Mouse (Mus musculus): ENCODE results near the gene Hoxb5.

The Hoxb5 gene

GRCm38 (mm10) chr11:96287411-96287810 is 15.7 kb upstream of the Hoxb5 start:
- in situ Hi-C loops (cut with MboI, MseI) = no loop called here

- in situ Hi-C loops (cut with MboI, MseI) = no loop called here
These were observed 14.5 kb upstream of the Hoxb5 start for GRCm38 (mm10) chr11:96288455-96289221.

- in situ Hi-C loops (cut with MboI, MseI) = no loop called here
These were observed 13.8 kb upstream of the Hoxb5 start for GRCm38 (mm10) chr11:96289293-96289692.

GRCm38 (mm10) chr11:96289837-96290236 is 13.3 kb upstream of the Hoxb5 start:
- in situ Hi-C loops (cut with MboI, MseI) = loop anchor here (10.0 kb wide), 1 partner anchor 575 kb away; no protein-coding TSS in a partner anchor

- in situ Hi-C loops (cut with MboI, MseI) = loop anchor here (10.0 kb wide), 1 partner anchor 574 kb away; no protein-coding TSS in a partner anchor
These were observed 12.3 kb upstream of the Hoxb5 start for GRCm38 (mm10) chr11:96290705-96291355.

GRCm38 (mm10) chr11:96291681-96292564 is 11.2 kb upstream of the Hoxb5 start, which contains the start of gene Hoxb6:
Gene Hoxb6 (plus strand): TSS chr11:96292476.
- in situ Hi-C loops (cut with MboI, MseI) = loop anchor here (10.0 kb wide), 1 partner anchor 573 kb away; no protein-coding TSS in a partner anchor

- in situ Hi-C loops (cut with MboI, MseI) = loop anchor here (10.0 kb wide), 1 partner anchor 572 kb away; no protein-coding TSS in a partner anchor
These were observed 10.4 kb upstream of the Hoxb5 start for GRCm38 (mm10) chr11:96292565-96293301.

GRCm38 (mm10) chr11:96293302-96293921 is 9.7 kb upstream of the Hoxb5 start:
- in situ Hi-C loops (cut with MboI, MseI) = loop anchor here (10.0 kb wide), 1 partner anchor 571 kb away; no protein-coding TSS in a partner anchor

GRCm38 (mm10) chr11:96294245-96295091 is 8.7 kb upstream of the Hoxb5 start:
- in situ Hi-C loops (cut with MboI, MseI) = loop anchor here (5.0 to 10.0 kb wide), 2 partner anchors 258 to 570 kb away; no protein-coding TSS in a partner anchor

- in situ Hi-C loops (cut with MboI, MseI) = loop anchor here (5.0 to 10.0 kb wide), 2 partner anchors 257 to 570 kb away; no protein-coding TSS in a partner anchor
These were observed 7.9 kb upstream of the Hoxb5 start for GRCm38 (mm10) chr11:96295092-96295835.

GRCm38 (mm10) chr11:96296997-96297396 is 6.1 kb upstream of the Hoxb5 start:
- in situ Hi-C loops (cut with MboI, MseI) = loop anchor here (5.0 to 10.0 kb wide), 2 partner anchors 255 to 568 kb away; no protein-coding TSS in a partner anchor

GRCm38 (mm10) chr11:96297428-96297827 is 5.7 kb upstream of the Hoxb5 start:
- in situ Hi-C loops (cut with MboI, MseI) = loop anchor here (5.0 to 10.0 kb wide), 2 partner anchors 255 to 567 kb away; no protein-coding TSS in a partner anchor

GRCm38 (mm10) chr11:96297968-96298635 is 5.0 kb upstream of the Hoxb5 start:
- in situ Hi-C loops (cut with MboI, MseI) = loop anchor here (5.0 to 10.0 kb wide), 2 partner anchors 254 to 567 kb away; no protein-coding TSS in a partner anchor

- in situ Hi-C loops (cut with MboI, MseI) = loop anchor here (5.0 to 10.0 kb wide), 2 partner anchors 253 to 566 kb away; no protein-coding TSS in a partner anchor
These were observed 4.1 kb upstream of the Hoxb5 start for GRCm38 (mm10) chr11:96298895-96299667.

- in situ Hi-C loops (cut with MboI, MseI) = loop anchor here (5.0 to 10.0 kb wide), 2 partner anchors 253 to 565 kb away; no protein-coding TSS in a partner anchor
These were observed 3.4 kb upstream of the Hoxb5 start for GRCm38 (mm10) chr11:96299781-96300180.

- in situ Hi-C loops (cut with MboI, MseI) = no loop called here
These were observed 2.6 kb upstream of the Hoxb5 start for GRCm38 (mm10) chr11:96300354-96301063.

All from T-helper 2 cell (primary cell).